Mouse (Mus musculus) megakaryocyte, embryonic 14.5 days (primary cell): ENCODE measurements around the gene Hivep3.

ENCODE experiments used
- FLI1 ChIP-seq: IDR thresholded peaks from 2 replicates; pipeline ENCODE4 v1.6.1; 2012; ENCODE audit warnings: low read length, inconsistent platforms, mixed read lengths
- GATA1 ChIP-seq: IDR thresholded peaks from 3 replicates; pipeline ENCODE4 v1.6.1; 2012; ENCODE audit warnings: mixed read lengths, low read length, inconsistent platforms, borderline replicate concordance

GRCm38 (mm10) chr4:119733184-119733880 lies at the start of gene Hivep3:
- TF ChIP-seq GATA1 = no peak
- no peak for TF ChIP-seq FLI1
